Comparison of ENCODE assay signal across 11 mouse cellular contexts in the genomic region with DNA sequence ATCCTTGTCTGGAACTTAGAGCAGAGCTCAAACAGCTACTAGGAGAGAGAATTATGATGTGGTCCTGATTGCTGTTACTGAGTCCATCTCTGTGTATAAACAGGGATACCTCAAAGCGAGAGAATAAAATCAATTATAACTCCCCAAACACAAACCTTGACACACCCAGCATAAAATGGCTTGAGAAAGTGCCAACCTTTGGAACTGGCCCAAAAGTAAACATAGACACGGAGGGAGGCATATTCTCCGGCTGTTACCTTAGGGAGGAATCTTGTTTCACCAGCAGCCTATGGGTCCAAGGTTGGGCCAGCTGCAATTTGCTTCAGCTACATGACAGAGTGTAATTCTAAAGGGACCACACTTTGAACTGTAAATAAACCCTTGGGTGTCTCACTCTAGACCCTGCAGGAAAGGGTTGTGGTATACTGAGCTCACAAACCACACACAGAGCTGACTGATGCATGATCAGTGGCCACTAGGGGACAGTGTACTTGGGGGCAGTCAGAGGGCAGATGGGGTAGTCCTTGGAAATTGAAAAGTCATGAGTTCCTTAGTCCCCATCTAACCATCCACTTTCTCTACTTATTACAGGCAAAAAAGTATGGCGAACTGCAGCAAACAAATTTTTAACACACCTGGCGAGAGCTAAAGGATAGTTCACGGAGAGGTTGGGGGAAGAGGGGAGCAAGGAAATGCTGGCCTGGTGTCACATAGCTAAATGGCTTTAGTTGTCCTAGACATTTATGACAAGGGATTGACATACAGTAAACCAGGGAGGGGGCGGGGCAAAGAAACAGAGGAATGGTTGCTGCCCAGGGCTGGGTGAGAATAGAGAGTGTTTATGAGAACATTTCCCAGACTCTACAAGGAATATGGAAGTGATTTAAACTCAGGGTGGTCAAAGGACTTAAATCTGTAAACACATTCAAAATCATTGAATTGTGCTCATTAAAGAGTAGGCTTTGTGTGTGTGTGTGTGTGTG. TPM values are rescaled to one million over a fixed set of nuclear protein-coding genes. Genes with fewer than 3 reads are reported as not detected.
DNase-seq lines count a peak whose midpoint lies in the region; ATAC-seq and TF ChIP-seq lines count a peak whose summit lies in the region.
"Had no signal": no experiment of that assay in that cellular context is flagged by ENCODE, and none has a peak within 500 bp of the region (broad histone marks: within the 10 kb centered on the region; RNA-seq: fewer than 3 reads in every experiment).

No protein-coding gene starts in this region.

- peaks cover 28% of the 10 kb centered on the region for H3K36me3 ChIP-seq in forebrain, postnatal 0 days (ENCODE audit: insufficient read depth)
- H3K36me3 ChIP-seq in forebrain, embryonic 10.5 days (replicated peaks), result peaks cover 67% of the 10 kb centered on the region
- peaks cover 6% of the 10 kb centered on the region; the same call in 1 of the 2 replicates for H3K36me3 ChIP-seq in midbrain, postnatal 0 days (ENCODE audit: insufficient read depth, low read length)
- peaks cover 3% of the 10 kb centered on the region; the same call in 1 of the 2 replicates for H3K36me3 ChIP-seq in midbrain, embryonic 11.5 days (ENCODE audit: control insufficient read depth, insufficient read depth, low read length)
- H3K36me3 ChIP-seq in liver, adult 2 months (ENCODE audit: control insufficient read depth, insufficient read depth, low read length), result peaks cover 23% of the 10 kb centered on the region
- H3K36me3 ChIP-seq in midbrain, embryonic 15.5 days (replicated peaks), result peaks cover 11% of the 10 kb centered on the region; the same call in 1 of the 2 replicates

- ATAC-seq in forebrain, postnatal 0 days, result no peak
- ATAC-seq in midbrain, postnatal 0 days (ENCODE audit: low FRiP score), result no peak
- ATAC-seq in midbrain, embryonic 11.5 days (ENCODE audit: low FRiP score), result no peak
- no peak for ATAC-seq in midbrain, embryonic 15.5 days (replicated peaks)

- H3K9ac ChIP-seq in forebrain, postnatal 0 days, result no peak overlapping the region
- H3K9ac ChIP-seq in midbrain, postnatal 0 days (replicated peaks; ENCODE audit: low read length, poor library complexity, severe bottlenecking), result no peak overlapping the region
- no peak overlapping the region for H3K9ac ChIP-seq in midbrain, embryonic 11.5 days (ENCODE audit: low read length)
- H3K9ac ChIP-seq in liver, adult 2 months (ENCODE audit: low read depth, low read length), result no peak overlapping the region
- H3K9ac ChIP-seq in midbrain, embryonic 15.5 days, result no peak overlapping the region

- TF ChIP-seq CTCF in forebrain, postnatal 0 days (IDR thresholded peaks at IDR 0.05; ENCODE audit: low read depth), result peak; percentile 47
- TF ChIP-seq CTCF in midbrain, postnatal 0 days (IDR thresholded peaks at IDR 0.05), result peak; percentile 39; the same call in 1 of the 2 replicates
- TF ChIP-seq CTCF in liver, adult 2 months (IDR thresholded peaks at IDR 0.05; ENCODE audit: low read depth, low read length), result peak; percentile 49; the same call in 1 of the 2 replicates

- no peaks in the 10 kb centered on the region for H3K9me3 ChIP-seq in forebrain, postnatal 0 days (ENCODE audit: low read length)
- no peaks in the 10 kb centered on the region for H3K9me3 ChIP-seq in forebrain, embryonic 10.5 days
- no peaks in the 10 kb centered on the region for H3K9me3 ChIP-seq in midbrain, postnatal 0 days (ENCODE audit: low read length)
- no peaks in the 10 kb centered on the region for H3K9me3 ChIP-seq in midbrain, embryonic 11.5 days (ENCODE audit: control insufficient read depth, low read length)
- H3K9me3 ChIP-seq in midbrain, embryonic 15.5 days, result no peaks in the 10 kb centered on the region

- no peaks in the 10 kb centered on the region for H3K4me1 ChIP-seq in forebrain, postnatal 0 days (ENCODE audit: insufficient read depth)
- H3K4me1 ChIP-seq in forebrain, embryonic 10.5 days, result peaks cover 12% of the 10 kb centered on the region; the same call in 1 of the 2 replicates
- no peaks in the 10 kb centered on the region for H3K4me1 ChIP-seq in midbrain, postnatal 0 days (ENCODE audit: insufficient read depth, low read length)
- H3K4me1 ChIP-seq in midbrain, embryonic 11.5 days (ENCODE audit: control insufficient read depth, insufficient read depth, low read length), result 0 out of 2 replicates have a peak, but pooled peaks cover 2% of the 10 kb centered on the region
- H3K4me1 ChIP-seq in liver, adult 2 months (ENCODE audit: control insufficient read depth, insufficient read depth, low read length), result peaks cover 20% of the 10 kb centered on the region
- peaks cover 10% of the 10 kb centered on the region; the same call in 1 of the 2 replicates for H3K4me1 ChIP-seq in midbrain, embryonic 15.5 days

- no peak overlapping the region for H3K4me3 ChIP-seq in forebrain, postnatal 0 days (ENCODE audit: low read depth, low read length)
- no peak overlapping the region for H3K4me3 ChIP-seq in forebrain, embryonic 10.5 days
- no peak overlapping the region for H3K4me3 ChIP-seq in midbrain, postnatal 0 days (ENCODE audit: low read depth, low read length)
- no peak overlapping the region for H3K4me3 ChIP-seq in midbrain, embryonic 11.5 days (ENCODE audit: low read depth, low read length)
- no peak overlapping the region for H3K4me3 ChIP-seq in liver, adult 2 months (ENCODE audit: insufficient read depth, low read depth, low read length)
- no peak overlapping the region for H3K4me3 ChIP-seq in midbrain, embryonic 15.5 days
- H3K4me3 ChIP-seq: myocyte had no signal

- H3K27me3 ChIP-seq in forebrain, postnatal 0 days (ENCODE audit: insufficient read depth, low read length), result no peaks in the 10 kb centered on the region
- H3K27me3 ChIP-seq in forebrain, embryonic 10.5 days (ENCODE audit: poor library complexity, severe bottlenecking), result no peaks in the 10 kb centered on the region
- no peaks in the 10 kb centered on the region for H3K27me3 ChIP-seq in midbrain, postnatal 0 days (ENCODE audit: insufficient read depth, low read length)
- H3K27me3 ChIP-seq in midbrain, embryonic 11.5 days (ENCODE audit: control insufficient read depth, insufficient read depth, low read length), result no peaks in the 10 kb centered on the region
- H3K27me3 ChIP-seq in liver, adult 2 months (ENCODE audit: control insufficient read depth, insufficient read depth, low read length), result no peaks in the 10 kb centered on the region
- no peaks in the 10 kb centered on the region for H3K27me3 ChIP-seq in midbrain, embryonic 15.5 days (replicated peaks)

- no peak for DNase-seq in forebrain, postnatal 0 days
- no peak for DNase-seq in forebrain, embryonic 10.5 days (ENCODE audit: extremely low spot score, low spot score)
- no peak for DNase-seq in midbrain, postnatal 0 days (ENCODE audit: low spot score)
- DNase-seq in midbrain, embryonic 11.5 days (ENCODE audit: low spot score, missing footprints), result no peak
- peak; percentile 62 for DNase-seq in liver, adult 2 months (ENCODE audit: extremely low read depth, low read depth, low spot score)
- DNase-seq in right cerebral cortex, adult 2 months (ENCODE audit: low spot score in 2 of 2), result no peak
- no peak for DNase-seq in adrenal gland, adult 2 months
- DNase-seq: cerebellum, adult 11-12 months; kidney, adult 8-10 months had no signal

- H3K27ac ChIP-seq in forebrain, postnatal 0 days (ENCODE audit: low read depth, low read length), result no peak overlapping the region
- no peak overlapping the region for H3K27ac ChIP-seq in forebrain, embryonic 10.5 days
- no peak overlapping the region for H3K27ac ChIP-seq in midbrain, postnatal 0 days (ENCODE audit: low read depth, low read length)
- H3K27ac ChIP-seq in midbrain, embryonic 11.5 days (ENCODE audit: low read depth, low read length), result no peak overlapping the region
- 0 out of 2 replicates have a peak overlapping the region, but pooled peaks have one; percentile 3 for H3K27ac ChIP-seq in liver, adult 2 months (replicated peaks; ENCODE audit: insufficient read depth, low read depth, low read length)
- H3K27ac ChIP-seq in midbrain, embryonic 15.5 days, result no peak overlapping the region

- no peak overlapping the region for H3K4me2 ChIP-seq in forebrain, postnatal 0 days (ENCODE audit: low read depth)
- H3K4me2 ChIP-seq in midbrain, postnatal 0 days (ENCODE audit: low read depth, low read length, poor library complexity, severe bottlenecking), result no peak overlapping the region
- no peak overlapping the region for H3K4me2 ChIP-seq in midbrain, embryonic 11.5 days
- no peak overlapping the region for H3K4me2 ChIP-seq in midbrain, embryonic 15.5 days

- H3K79me2 ChIP-seq in liver, adult 2 months (ENCODE audit: control insufficient read depth, insufficient read depth, low read length), result peaks cover 21% of the 10 kb centered on the region; the same call in 1 of the 2 replicates

- TF ChIP-seq POLR2A in liver, adult 2 months (IDR thresholded peaks at IDR 0.05; ENCODE audit: extremely low read depth, insufficient read depth, low read length), result no peak

- 91% methylated on average over 7 of the region's 7 CpGs for WGBS in forebrain, postnatal 0 days
- WGBS in forebrain, embryonic 10.5 days, result 90% methylated on average over 7 of the region's 7 CpGs
- WGBS in midbrain, postnatal 0 days, result 95% methylated on average over 7 of the region's 7 CpGs
- 91% methylated on average over 7 of the region's 7 CpGs for WGBS in midbrain, embryonic 11.5 days
- 60% methylated on average over 7 of the region's 7 CpGs for WGBS in liver, adult 2 months
- 93% methylated on average over 7 of the region's 7 CpGs for WGBS in midbrain, embryonic 15.5 days

RNA-seq across cellular contexts. Expression of a gene that starts 45.3 kb away (rescaled TPM):
- total RNA-seq in forebrain, postnatal 0 days (2014; rRNA removed), result 74.8 and 87.9 TPM in 2 replicates
- 8.7 and 10.3 TPM in 2 replicates for polyA plus RNA-seq in forebrain, postnatal 0 days (2015; fragmentation: Nextera tagmentation; extraction: Ambion mirVana)
- polyA plus RNA-seq in forebrain, embryonic 10.5 days (2016; fragmentation: Nextera tagmentation; extraction: Ambion mirVana), result 6.8 and 7.0 TPM in 2 replicates
- 145 TPM in 2 replicates for total RNA-seq in midbrain, postnatal 0 days (2014; rRNA removed)
- polyA plus RNA-seq in midbrain, postnatal 0 days (2015; fragmentation: Nextera tagmentation; extraction: Ambion mirVana), result 13.2 and 14.9 TPM in 2 replicates
- 14.0 and 18.5 TPM in 2 replicates for polyA plus RNA-seq in midbrain, embryonic 11.5 days (2014; fragmentation: Nextera tagmentation; extraction: Ambion mirVana)
- 31.6 and 43.8 TPM in 2 replicates for total RNA-seq in liver, adult 2 months (2014; rRNA removed)
- polyA plus RNA-seq in liver, adult 2 months (2012; rRNA removed), result 50.6 and 53.2 TPM in 2 replicates
- 10 to 100 TPM in 1 of 2 experiments, 1 to 10 TPM in 1; 5.8 to 10.2 TPM for total RNA-seq in adrenal gland, adult 2 months (2021)
- 13.5 and 14.2 TPM in 2 replicates for polyA plus RNA-seq in adrenal gland, adult 2 months (2012; rRNA removed)
- 17.5 and 18.1 TPM in 2 replicates for polyA plus RNA-seq in midbrain, embryonic 15.5 days (2015; fragmentation: Nextera tagmentation; extraction: Ambion mirVana)
